Mouse (Mus musculus) neural tube, embryonic 11.5 days (tissue): Measurements from ENCODE around the gene Card6. TPM values are rescaled to one million over a fixed set of nuclear protein-coding genes. Genes with fewer than 3 reads are reported as not detected.
"Not testable (repeated sequence)": the region's sequence is repeated elsewhere in the genome, so short reads cannot be mapped to it uniquely, and the experiment has no call there.

Experiments used
- ATAC-seq: fragments of 200-750 bp; cut with Nextera tagmentation; 2 replicates; pipeline ENCODE4 v1.8.0; 2017; ENCODE audit warnings: moderate number of reproducible peaks, mild to moderate bottlenecking, moderate TSS enrichment, moderate library complexity; ENCODE audit not compliant: insufficient read depth, low FRiP score, low TSS enrichment
- DNase-seq: peaks from one replicate; pipeline ENCODE4 v3.0.0-alpha.2; 2015; ENCODE audit warnings: low spot score
- H3K27ac ChIP-seq: fragments of 300-500 bp; sonication (generic); 2 replicates; pipeline ENCODE4 v1.5.1; 2014; ENCODE audit warnings: low read depth, mild to moderate bottlenecking, low read length
- H3K27me3 ChIP-seq: fragments of 300-500 bp; sonication (generic); 2 replicates; pipeline ENCODE4 v1.6.1; 2014; ENCODE audit warnings: mild to moderate bottlenecking, low read length, mixed read lengths; ENCODE audit not compliant: control insufficient read depth, insufficient read depth
- H3K36me3 ChIP-seq: fragments of 300-500 bp; sonication (generic); 2 replicates; pipeline ENCODE4 v1.6.1; 2014; ENCODE audit warnings: mild to moderate bottlenecking, low read length, moderate library complexity, mixed read lengths; ENCODE audit not compliant: control insufficient read depth, insufficient read depth
- H3K4me1 ChIP-seq: fragments of 300-500 bp; sonication (generic); 2 replicates; pipeline ENCODE4 v1.6.1; 2014; ENCODE audit warnings: low read length, mixed read lengths; ENCODE audit not compliant: control insufficient read depth, insufficient read depth
- H3K4me2 ChIP-seq: fragments of 300-500 bp; sonication (generic); 2 replicates; pipeline ENCODE4 v1.6.1; 2014; ENCODE audit warnings: low read depth, mild to moderate bottlenecking, moderate library complexity
- H3K4me3 ChIP-seq: fragments of 300-500 bp; sonication (generic); 2 replicates; pipeline ENCODE4 v1.5.1; 2014; ENCODE audit warnings: low read depth, low read length
- H3K9ac ChIP-seq: fragments of 300-500 bp; sonication (generic); 2 replicates; pipeline ENCODE4 v1.6.1; 2014; ENCODE audit warnings: mild to moderate bottlenecking, low read length
- H3K9me3 ChIP-seq: fragments of 300-500 bp; sonication (generic); 2 replicates; pipeline ENCODE4 v1.6.1; 2016; ENCODE audit warnings: low read length; ENCODE audit not compliant: control insufficient read depth
- WGBS: fragments of 180-500 bp; shearing (Covaris S2); extraction: QIAGEN DNeasy Blood & Tissue Kit; methylation state at CpG from one replicate; pipeline ENCODE4 v1.1.7; 2014; 5-methylcytosine and 5-hydroxymethylcytosine counted together
- polyA plus RNA-seq: library from polyadenylated mRNA; unstranded; fragments of >200 nt; fragmentation: Nextera tagmentation; extraction: Ambion mirVana; gene quantifications from 2 replicates; pipeline ENCODE4 v1.2.1, GENCODE M21; 2014

Gene Card6
- polyA plus RNA-seq, 1 experiment from 2014 or later: 1.1 TPM

GRCm38 (mm10) chr15:5134945-5135483 is 26.7 kb upstream of the Card6 start:
- Histone ChIP-seq H3K4me2 (no peak overlapping the region), H3K36me3 (no peaks in the 10 kb centered on the region), H3K4me3 (no peak overlapping the region), H3K27ac (no peak overlapping the region), H3K4me1 (no peaks in the 10 kb centered on the region), H3K27me3 (no peaks in the 10 kb centered on the region), H3K9ac (no peak overlapping the region), H3K9me3 (no peaks in the 10 kb centered on the region)
- ATAC-seq (no peak), DNase-seq (no peak)
- WGBS: 81% methylated on average over 8 of the region's 8 CpGs

GRCm38 (mm10) chr15:5134179-5134578 is 25.8 kb upstream of the Card6 start:
- WGBS: 52% methylated on average over 3 of the region's 3 CpGs
- ATAC-seq (no peak), DNase-seq (no peak)
- Histone ChIP-seq H3K4me2 (no peak overlapping the region), H3K9me3 (no peaks in the 10 kb centered on the region), H3K4me3 (no peak overlapping the region), H3K36me3 (no peaks in the 10 kb centered on the region), H3K27ac (no peak overlapping the region), H3K9ac (no peak overlapping the region), H3K27me3 (no peaks in the 10 kb centered on the region), H3K4me1 (no peaks in the 10 kb centered on the region)

GRCm38 (mm10) chr15:5133301-5133700 is 25.0 kb upstream of the Card6 start:
- Histone ChIP-seq H3K27me3 (no peaks in the 10 kb centered on the region), H3K9me3 (no peaks in the 10 kb centered on the region), H3K9ac (no peak overlapping the region), H3K27ac (no peak overlapping the region), H3K4me3 (no peak overlapping the region), H3K4me1 (no peaks in the 10 kb centered on the region), H3K4me2 (no peak overlapping the region), H3K36me3 (no peaks in the 10 kb centered on the region)
- ATAC-seq (no peak), DNase-seq (no peak)
- 66% methylated on average over 3 of the region's 3 CpGs for WGBS

GRCm38 (mm10) chr15:5130887-5131668 is 22.7 kb upstream of the Card6 start:
- DNase-seq, H3K4me1 ChIP-seq, H3K27me3 ChIP-seq, H3K36me3 ChIP-seq, ATAC-seq, H3K9ac ChIP-seq, H3K9me3 ChIP-seq, H3K27ac ChIP-seq, H3K4me3 ChIP-seq, H3K4me2 ChIP-seq: not testable (repeated sequence)
- WGBS: 92% methylated on average over 14 of the region's 14 CpGs

DNA sequence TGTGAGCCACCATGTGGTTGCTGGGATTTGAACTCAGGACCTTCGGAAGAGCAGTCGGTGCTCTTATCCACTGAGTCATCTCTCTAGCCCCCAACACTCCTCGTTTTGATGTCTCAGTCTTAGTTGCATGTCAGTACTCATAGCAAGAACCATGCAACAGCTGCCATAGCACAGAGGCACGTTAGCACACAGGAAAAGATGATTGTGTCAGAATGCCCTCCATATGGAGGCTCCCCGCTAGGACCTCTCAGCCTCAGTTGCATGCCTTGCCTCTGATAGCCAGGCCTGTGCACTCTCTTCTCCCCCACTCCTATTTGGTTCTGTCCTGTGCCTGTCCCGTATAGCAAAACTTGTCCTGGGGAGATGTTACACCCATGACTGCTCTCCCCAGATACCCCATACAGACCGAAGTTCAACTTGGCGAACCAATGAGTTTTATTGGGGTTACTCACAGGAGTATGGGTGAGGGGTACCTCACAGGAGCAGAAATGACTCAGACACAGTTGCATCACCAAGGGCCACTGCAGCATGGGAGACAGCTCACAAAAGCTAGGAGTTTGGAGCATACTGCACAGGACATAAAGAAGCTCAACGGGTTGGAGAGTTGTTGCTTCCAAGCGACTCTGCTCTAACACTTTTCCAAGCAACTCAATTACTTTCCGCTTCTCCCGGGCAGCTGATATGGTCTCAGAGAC is 20.9 kb upstream of the Card6 start:
- Histone ChIP-seq H3K27me3 (no peaks in the 10 kb centered on the region), H3K4me1 (no peaks in the 10 kb centered on the region), H3K4me3 (no peak overlapping the region), H3K27ac (no peak overlapping the region), H3K4me2 (no peak overlapping the region), H3K36me3 (no peaks in the 10 kb centered on the region), H3K9ac (no peak overlapping the region), H3K9me3 (no peaks in the 10 kb centered on the region)
- ATAC-seq: no peak
- DNase-seq: no peak
- WGBS: 91% methylated on average over 12 of the region's 12 CpGs

DNA sequence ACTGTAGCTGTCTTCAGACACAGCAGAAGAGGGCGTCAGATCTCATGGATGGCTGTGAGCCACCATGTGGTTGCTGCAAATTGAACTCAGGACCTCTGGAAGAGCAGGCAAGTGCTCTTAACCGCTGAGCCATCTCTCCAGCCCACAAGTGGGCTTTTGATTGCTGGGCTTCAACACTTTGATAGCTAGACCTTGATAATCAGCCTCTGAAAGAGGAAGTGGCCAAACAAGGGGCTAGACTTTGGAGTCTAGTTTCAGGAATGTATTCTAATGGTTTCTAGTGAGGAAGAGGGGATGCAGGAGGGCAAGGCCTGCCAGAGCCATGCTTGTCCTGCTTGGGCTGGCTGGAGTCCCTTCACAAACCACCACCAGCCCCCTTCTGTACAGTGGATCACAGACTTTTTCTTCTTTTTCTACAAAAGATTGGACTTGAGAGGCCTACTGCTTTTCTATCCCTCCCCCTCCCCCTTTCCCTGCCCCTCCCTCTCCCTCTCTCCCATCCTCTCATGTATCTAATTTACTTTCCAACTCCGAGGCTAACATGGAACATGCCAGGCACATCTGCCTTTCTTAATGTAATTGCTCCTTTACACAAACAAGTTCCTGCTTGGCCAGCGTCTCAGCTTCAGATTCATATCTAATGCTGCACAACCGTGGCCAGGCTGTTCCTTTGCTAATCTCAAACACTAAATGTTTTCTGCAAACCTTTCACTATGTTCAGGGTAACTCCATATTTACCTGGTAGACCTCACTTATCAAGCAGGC is 20.0 kb upstream of the Card6 start:
- ATAC-seq: no peak

GRCm38 (mm10) chr15:5127487-5127886 is 19.1 kb upstream of the Card6 start:
- H3K4me2 ChIP-seq: no peak overlapping the region
- no peak for ATAC-seq
- no peaks in the 10 kb centered on the region for H3K4me1 ChIP-seq
- WGBS: 84% methylated on average over 2 of the region's 2 CpGs
- no peak overlapping the region for H3K9ac ChIP-seq
- no peak for DNase-seq
- H3K36me3 ChIP-seq: no peaks in the 10 kb centered on the region; the same call in 1 of the 2 replicates
- H3K4me3 ChIP-seq: no peak overlapping the region
- H3K27me3 ChIP-seq: no peaks in the 10 kb centered on the region
- no peaks in the 10 kb centered on the region for H3K9me3 ChIP-seq
- no peak overlapping the region for H3K27ac ChIP-seq

More for the DNA sequence above, 20.0 kb upstream of the Card6 start:
- Histone ChIP-seq H3K4me2 (no peak overlapping the region), H3K27ac (no peak overlapping the region), H3K27me3 (no peaks in the 10 kb centered on the region), H3K4me3 (no peak overlapping the region), H3K9me3 (no peaks in the 10 kb centered on the region), H3K36me3 (no peaks in the 10 kb centered on the region), H3K9ac (no peak overlapping the region), H3K4me1 (no peaks in the 10 kb centered on the region)
- DNase-seq: no peak
- 77% methylated on average over 5 of the region's 5 CpGs for WGBS

- 86% methylated on average over 4 of the region's 4 CpGs for WGBS
- H3K27ac ChIP-seq: no peak overlapping the region
- ATAC-seq: no peak
Measured at GRCm38 (mm10) chr15:5126456-5126855, 18.1 kb upstream of the Card6 start.

More at GRCm38 (mm10) chr15:5126456-5126855, 18.1 kb upstream of the Card6 start:
- Histone ChIP-seq H3K4me1 (no peaks in the 10 kb centered on the region), H3K36me3 (peaks cover 5% of the 10 kb centered on the region), H3K4me3 (no peak overlapping the region), H3K9ac (no peak overlapping the region), H3K4me2 (no peak overlapping the region), H3K27me3 (no peaks in the 10 kb centered on the region), H3K9me3 (no peaks in the 10 kb centered on the region)
- no peak for DNase-seq
